Mouse (Mus musculus): ENCODE results near the gene Rev1.
"Not testable (repeated sequence)": the region's sequence is repeated elsewhere in the genome, so short reads cannot be mapped to it uniquely, and the experiment has no call there.

Rev1 gene

DNA sequence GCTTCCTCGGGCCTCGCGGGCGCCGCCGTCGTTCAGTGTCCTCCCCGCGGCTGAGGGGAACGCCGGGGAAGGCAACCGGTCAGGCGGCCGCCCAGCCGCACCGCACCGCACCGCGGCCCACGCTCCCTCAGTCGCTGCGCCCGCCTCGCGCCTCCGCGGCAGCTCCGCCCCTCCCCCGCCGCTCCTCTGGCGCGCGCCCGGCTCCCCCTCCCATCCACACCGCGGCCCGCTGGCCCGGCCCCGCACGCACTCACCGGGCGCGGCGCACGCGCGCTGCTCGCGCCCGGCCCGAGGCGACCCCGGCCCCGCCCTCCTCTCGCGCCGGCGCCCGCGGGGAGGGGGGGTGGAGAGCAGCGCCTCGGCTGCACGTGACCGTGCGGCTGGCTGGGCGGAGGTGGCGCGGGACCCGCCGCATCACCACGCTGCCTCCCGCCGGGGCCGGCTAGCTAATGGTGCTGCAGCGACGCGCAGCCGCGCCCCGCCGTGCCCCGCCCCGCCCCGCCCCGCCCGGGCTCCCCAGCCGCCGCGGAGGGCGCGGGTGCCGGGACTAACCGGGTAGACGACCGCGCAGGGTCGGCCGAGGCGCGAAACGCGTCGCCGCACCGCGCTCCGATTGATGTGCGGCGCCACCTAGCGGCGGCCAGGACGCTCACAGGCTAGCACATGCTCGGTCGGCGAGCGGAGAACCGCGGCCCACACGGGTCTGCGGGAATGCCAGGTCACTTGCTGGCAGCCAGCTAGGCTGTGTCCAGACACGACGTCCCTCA lies at the start of gene Rev1:
Rev1 (minus strand) TSS at position 301 of the 767 bp plus-strand sequence.
- DNase-seq, result peak; percentile 95

DNA sequence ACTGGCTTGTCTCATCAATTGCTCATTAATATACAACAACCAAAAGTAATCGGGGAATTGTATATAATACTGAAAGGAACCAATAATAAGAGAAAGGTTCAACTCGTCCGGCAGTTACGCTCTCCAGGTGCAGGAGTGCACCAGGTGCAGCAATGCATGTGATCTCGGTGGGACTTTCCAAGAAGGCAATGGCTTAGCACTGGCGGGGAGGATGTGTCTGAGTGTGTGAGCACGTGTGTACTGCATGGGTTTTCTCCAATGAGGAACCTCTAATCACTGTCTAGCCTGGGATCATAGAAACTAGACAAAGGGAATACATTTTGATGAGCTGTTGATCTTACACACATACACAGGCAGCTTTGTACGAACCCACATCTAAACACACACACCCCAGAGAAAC lies 49.3 kb upstream of the Rev1 start:
- DNase-seq, result no peak

DNA sequence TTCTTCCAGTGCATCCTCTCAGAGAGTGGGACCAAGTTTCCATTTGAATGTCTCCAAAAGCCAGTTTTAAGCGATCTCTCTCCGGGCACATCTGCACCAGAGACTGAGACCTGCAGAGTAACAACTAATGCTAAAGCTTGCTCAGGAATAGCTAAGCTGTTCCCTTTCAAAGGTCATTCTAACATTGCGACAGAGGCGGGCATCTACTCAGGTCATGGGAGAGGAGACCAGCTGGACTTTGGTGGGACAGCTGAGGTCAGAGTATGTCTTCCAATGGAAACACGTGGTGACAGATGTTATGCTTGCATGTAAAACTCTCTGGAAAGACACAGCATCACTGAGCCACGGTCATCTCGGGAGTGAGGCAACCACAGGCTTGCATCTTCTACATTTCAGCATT lies 46.5 kb upstream of the Rev1 start:
- peak; percentile 16 for DNase-seq

DNA sequence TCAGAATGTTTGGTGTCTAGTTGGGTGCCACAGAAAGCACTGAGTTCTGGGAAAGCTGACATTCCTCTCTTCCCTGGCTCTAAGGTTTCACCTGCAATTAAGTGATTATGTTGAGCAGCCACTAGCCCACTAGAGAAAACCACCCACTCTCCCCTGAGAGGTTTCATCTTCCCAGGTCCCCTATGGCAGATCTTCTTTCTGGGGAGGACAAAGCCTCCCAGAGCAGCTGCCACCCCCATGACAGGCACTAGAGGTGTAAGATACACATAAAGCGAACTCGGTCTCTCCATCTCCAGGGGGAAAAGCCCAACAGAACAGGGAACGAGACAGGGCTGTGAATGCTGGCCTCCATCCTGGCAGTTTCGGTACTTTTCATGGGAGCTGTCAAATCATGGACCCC lies 42.3 kb upstream of the Rev1 start:
- DNase-seq, result no peak

DNA sequence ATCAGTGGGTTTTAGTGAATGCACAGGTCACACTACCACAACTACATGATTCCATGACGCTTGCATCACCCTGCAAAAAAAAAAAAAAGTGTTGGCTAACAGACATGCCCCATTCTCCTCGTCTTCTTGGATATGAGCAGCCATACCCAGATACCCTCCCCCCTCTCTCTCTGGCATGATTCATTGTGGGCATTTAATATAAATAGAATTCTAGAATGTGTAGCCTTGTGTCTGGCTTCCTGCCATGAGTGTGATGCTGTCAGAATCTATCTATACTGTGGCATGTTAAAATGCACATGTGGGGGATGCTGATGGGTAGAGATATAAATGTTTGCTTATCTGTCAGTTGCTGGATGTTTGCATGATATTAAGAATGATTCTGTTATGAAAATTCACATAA lies 36.1 kb upstream of the Rev1 start:
- no peak for DNase-seq

DNA sequence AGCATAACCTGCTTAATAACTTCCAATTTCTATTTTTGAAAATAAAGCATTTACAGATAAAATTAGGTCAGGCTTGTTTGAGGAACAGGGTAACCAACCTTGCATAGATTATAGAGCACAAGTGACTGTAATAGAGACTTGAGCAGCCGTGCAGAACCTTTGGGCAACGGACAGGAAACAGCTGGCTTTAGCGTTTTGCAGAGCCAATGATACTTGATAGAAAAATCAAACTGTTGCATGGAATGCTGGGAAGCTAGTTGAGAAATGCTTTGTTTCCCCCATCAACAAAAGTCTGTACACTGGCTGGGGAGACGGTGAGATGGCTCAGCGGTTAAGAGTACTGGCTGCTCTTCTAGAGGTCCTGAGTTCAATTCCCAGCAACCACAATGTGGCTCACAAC lies 20.5 kb upstream of the Rev1 start:
- no peak for DNase-seq

DNA sequence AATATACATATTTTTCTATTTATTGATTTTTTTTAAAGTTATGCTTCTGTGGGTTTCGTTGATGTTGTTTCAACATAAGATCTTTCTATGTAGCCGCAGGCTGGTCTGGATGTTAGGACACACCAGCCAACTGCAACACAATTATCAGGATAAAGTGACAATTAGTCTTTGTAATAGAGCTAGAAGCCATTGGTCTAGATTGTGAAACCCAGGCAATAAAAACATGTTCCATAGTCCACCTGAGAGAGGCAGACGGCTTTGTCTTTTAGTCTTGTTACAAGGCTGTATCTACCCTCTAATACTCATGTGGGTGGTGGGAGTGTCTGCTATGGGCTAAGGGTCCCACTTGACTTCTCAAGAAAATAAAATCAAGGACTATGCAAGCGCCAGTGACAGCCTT lies 16.4 kb upstream of the Rev1 start:
- no peak for DNase-seq

DNA sequence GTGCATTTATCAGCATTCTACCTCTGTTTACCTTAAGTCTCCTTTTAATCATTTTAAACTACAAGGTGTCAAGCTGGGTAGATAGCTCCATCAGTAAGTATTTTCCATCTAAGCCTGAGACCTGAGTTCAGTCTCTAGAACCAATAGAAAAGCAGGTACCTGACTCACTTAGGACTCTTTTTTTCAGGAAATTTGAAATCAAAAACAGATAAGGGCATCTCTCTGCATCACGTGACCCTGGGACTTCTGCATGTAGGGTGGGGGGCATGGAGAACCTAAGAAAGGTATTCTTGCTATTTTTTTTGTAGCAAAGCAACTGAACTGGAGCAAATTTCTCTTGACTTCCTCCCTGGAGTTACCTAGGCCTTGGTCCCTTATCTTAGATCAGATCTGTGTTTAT lies 11.8 kb upstream of the Rev1 start:
- no peak for DNase-seq

DNA sequence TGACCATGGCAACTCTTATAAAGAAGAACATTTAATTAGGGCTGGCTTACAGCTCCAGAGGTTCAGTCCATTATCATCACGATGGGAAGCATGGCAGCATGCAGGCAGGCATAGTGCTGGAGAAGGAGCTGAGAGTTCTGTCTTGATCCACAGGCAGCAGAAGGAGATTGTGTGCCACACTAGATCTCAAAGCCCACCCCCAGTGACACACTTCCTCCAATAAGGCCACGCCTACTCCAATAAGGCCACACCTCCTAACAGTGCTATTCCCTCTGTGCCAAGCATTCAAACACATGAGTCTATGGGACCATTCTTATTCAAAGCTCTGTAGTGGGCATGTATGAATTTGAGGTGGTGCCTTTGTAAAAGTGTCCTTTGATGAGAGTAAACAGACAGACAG lies 11.3 kb upstream of the Rev1 start:
- DNase-seq, result no peak

DNA sequence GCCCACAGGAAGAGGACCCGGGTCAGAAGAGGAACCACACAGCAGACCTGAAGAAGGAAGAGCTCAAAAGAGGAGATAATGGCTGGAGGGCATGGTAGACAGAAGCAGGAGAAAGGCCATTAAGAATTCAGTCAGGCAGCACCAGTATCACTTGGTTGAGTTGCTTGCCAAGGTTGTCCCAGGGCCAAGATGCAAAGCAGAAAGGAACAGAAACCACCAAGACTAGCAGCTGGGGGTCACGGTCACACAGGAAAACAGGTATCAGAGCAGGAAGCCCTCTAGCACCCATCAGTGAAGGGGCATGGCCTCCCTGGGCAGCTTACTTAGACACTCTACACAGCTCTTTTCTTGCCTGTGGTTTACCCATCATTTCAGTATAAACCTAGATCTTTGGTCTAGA lies 9.8 kb upstream of the Rev1 start:
- no peak for DNase-seq

DNA sequence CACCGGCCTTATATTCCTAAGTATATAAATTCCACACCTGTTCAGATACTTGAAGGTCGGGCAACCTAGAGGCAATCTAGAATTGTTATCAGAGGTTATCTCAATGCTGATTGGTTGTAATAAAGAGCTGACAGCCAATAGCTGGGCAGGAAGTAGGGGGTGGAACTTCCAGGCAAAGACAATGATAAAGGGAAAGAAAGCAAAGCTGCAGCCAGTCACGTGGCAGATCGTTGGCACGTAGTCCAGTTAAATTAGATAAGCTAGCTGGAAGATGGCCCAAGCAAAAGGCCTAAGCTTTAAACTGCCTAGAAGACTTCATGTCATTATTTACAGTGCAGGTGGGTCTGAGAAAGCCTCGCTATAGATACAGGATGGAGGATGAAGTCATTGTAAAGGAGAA lies 3.3 kb upstream of the Rev1 start:
- DNase-seq, result no peak

DNA sequence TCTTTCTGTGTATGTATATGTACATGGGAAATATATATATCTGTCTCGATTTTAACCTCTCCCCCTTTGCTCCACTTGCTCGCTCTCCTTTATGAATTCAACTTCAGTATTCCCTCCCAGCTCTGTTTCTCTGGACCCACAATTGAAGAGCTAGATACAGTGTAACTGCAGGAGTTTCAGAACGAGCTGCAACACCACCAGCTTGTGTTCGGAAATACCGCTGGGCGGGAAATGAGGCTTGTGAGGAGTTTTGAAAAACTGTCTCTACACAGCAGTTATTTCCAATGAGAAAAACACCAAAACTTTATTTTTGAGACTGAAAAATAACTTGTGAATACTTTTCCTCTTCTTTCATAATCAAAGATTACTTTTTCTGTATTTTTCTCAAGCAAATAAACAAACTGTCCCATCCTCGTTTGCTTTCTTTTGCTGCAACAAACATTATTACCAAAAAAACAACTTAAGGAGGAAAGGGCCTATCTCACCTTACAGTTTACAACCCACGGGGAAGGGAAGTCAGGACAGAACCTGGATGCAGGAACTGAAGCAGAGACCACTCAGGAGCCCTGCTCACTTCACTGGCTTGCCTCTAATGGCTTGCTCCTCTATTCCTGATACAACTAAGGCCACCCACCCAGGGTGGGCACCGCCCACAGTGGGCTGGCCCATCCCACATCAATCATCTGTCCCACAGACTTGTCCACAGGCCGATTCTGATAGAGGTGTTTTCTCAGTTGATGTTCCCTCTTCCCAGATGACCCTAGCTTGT lies 1.3 kb upstream of the Rev1 start:
- peak; percentile 81 for DNase-seq

DNA sequence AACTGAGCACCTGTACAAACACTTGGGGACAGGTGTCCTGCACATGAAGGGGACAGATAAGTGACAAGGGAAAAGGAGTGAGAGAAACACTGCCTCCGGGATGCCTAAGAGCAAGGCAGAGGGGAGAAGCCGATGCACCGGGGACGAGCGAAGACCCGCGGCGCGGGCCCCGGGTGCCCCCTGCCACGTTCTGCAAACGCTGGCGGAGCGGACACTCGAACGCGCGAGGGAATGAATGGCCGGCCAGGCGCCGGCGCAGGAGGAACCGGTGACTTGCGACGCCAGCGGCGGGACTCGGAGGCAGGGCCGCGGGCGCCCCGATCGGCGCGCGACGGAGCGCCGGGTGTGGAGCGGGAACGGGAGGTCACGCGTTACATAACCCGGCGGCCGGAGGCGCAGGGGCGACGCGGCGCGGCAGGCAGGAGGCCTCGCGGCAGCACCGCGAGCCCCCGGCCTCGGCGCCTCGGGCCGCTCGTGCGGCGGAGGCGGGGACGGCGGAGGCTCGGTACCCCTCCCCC lies 623 bp downstream of the Rev1 start:
- DNase-seq, result peak; percentile 69

DNA sequence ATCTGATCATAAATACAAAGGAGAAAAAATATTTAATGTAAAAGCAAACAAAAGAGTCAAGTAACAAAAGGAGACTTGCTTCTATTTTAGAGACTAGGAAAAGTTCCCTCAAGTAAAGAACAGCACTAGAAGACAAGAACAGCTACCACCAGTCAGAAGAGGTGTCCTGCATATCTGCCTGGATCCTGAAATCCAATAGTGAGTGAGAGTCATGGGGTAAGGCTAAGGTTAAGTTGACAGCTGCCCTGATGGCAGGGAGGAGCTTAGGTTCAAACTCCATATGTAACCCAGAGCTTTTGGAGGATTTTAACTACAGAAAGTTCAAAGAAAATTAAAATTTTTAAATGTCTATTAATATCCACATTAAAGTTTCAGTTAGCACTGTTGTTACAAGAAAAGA lies 2.6 kb downstream of the Rev1 start:
- no peak for DNase-seq

DNA sequence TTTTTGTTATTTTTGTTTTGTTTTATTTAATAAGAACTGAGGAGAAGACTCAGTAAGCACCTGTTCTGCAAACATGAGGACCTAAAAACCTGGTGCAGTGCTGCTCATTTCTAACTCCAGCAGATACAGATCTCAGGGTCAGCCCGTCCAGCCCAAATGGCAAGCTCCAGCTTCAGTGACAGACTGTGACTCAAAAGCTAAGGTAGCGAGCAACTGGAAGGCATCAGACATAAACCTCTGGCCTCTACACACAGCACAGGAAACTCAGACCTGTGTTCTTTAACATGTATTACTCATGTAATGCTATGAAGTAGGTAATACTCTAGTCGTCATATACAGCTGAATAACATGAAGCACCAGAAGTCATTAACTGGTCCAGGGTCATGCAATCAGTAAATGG lies 3.2 kb downstream of the Rev1 start:
- no peak for DNase-seq

DNA sequence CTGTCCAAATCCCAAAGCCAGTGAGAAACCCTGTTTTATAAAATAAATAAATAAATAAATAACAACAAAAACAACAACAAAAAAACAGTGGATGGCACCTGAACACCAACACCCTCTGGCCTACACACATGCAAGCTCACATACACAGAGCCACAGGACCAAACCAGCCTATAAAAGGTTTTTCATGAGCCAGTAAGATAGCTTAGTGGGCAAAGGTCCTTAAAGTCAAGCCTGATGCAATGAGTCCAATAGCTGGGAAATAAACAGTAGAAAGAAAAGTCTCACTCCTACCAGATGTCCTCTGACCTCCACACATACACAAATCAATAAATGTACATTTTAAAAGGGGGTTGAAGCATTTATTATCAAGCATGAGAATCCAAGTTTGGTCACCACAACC lies 5.3 kb downstream of the Rev1 start:
- DNase-seq, result no peak

DNA sequence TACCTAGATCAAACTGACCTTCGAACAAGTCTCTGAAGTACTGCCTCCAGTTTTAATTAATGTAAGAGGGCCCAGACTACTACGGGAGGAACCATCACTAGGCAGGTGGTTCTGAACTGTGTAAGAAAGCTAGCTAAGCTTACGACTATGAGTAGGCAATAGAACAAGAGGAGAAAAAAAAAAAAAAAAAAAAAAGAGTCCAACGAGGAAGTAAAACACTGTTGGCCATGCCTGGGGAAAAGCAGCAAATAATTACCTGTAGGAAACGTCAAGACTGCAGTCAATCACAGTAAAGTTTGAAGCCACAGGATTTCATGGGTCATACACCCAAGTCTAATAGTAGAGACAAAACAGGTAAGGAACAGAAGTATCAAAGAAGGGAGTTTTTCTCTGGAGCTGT lies 8.7 kb downstream of the Rev1 start:
- DNase-seq, result no peak

DNA sequence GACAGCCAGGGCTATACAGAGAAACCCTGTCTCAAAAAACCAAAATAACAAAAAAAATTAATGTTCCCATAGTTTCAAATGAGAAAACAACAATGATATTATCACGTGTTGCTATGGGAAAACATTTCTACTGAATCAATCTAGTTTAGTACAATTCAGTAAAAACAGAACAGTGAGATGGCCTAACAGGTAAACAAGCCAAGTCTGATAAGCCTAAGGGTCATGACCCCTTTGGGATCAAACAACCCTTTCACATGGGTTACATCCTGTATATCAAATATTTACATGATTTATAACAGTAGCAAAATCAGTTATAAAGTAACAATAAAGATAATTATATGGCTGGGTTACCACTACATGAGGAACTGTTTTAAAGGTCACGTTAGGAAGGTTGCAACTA lies 11.0 kb downstream of the Rev1 start:
- DNase-seq, result no peak

DNA sequence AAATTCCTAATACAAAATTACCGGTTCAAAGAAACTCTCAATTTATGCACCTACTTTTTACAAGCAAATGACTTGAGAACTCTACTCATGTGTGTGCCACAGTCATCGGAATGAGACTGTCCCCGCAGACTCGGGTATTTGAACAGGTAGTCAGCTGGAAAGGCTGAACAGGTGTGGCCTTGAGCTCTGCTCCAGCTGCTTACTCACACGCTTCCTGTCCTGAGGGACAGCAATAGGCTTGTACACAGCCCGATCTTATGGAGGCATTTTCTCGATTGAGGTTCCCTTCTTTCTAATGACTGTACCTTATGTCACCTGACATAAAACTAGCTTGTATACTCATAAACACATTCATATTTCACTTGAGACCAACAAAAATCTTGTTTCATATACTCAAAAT lies 19.8 kb downstream of the Rev1 start:
- peak; percentile 8 for DNase-seq

DNA sequence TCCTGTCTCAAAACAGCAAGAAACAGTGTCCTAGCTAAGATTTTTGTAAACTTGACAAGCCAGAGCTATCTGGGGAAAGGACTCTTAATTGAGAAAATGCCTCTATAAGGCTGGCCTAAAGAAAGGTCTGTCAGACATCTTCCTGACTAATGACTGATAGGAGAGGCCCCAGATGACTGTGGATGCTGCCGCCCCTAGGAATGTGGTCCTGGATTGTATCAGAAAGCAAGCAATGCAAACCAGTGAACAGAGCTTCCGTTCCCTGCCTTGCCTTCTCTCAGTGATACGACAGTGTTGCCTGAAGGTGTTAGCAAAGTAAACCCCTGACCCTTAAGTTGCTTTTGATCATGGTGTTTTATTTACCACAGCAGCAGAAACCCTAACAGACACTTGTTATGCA lies 25.8 kb downstream of the Rev1 start:
- no peak for DNase-seq

DNA sequence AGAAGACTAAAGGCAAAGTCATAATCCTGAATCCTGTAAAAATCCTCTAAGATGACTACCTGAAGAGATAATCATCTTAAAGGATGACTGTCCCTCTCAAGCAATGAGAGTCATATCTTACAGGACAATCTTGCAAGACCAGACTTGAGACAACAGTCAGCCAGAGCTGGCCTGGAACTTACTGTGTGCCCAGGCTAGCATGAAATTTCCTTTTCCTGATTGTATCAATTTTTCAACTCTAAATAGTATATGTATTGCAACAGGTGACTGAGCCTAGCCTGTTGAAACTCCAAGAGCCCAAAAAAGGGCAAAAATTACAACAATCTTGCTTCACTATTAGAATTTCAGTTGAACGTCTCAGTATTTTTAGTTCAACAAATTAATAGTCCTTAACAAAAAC lies 26.4 kb downstream of the Rev1 start:
- no peak for DNase-seq

DNA sequence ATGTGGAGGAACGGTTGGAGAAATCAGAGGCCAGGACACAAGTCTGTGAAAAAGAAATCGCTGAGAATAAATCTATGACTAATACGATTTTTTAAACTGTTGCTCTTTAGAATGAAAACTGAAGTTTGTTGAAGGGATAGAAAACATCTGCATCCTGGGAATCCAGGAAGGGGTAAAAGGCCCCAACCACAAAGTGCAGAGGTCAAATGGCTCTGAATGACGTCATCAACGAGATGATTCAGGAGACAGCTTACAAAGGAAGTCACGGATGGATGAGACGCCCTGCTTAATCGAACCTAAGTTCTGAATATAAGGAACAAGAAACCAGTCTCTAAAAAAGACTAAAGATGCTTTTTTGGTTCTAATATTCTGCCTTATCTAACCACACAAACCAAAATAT lies 48.3 kb downstream of the Rev1 start:
- no peak for DNase-seq

DNA sequence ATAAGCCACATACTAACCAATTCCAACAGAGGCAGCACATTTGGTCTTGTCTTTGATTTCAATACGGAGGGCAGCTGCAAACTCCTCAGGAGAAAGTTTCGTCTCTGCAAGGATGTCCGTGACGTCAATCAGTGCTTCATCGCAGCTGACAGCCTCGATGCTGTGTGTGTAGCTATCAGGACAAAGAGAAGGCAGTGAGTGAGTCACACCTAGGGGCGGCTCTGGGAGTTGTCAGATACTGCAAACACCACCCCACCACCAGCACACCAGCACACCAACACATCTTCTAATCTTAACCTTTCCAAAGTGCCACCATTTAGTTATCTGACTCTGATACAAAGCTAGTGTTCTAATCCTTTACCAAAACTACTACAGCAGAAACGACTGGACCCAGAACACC lies 58.3 kb downstream of the Rev1 start:
- DNase-seq, result no peak

DNA sequence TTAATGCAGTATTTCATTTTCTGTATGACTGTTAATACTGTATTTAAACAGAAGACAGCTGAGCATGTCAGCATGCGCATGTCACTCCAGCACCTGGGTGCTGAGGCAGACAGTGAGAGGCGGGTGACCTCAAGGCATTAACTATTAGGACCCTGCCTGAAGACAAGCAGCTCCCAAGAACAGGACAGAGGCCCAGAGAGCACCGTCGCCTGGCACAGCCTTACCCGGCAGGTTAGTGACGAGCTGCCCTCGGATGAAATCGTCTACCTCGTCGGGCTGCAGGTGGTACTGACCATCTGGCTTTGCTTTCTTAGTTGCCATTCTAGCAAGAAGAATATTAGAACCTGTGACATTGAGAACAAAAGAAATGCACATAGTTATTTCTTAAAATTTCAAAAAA lies 62.3 kb downstream of the Rev1 start:
- no peak for DNase-seq

DNA sequence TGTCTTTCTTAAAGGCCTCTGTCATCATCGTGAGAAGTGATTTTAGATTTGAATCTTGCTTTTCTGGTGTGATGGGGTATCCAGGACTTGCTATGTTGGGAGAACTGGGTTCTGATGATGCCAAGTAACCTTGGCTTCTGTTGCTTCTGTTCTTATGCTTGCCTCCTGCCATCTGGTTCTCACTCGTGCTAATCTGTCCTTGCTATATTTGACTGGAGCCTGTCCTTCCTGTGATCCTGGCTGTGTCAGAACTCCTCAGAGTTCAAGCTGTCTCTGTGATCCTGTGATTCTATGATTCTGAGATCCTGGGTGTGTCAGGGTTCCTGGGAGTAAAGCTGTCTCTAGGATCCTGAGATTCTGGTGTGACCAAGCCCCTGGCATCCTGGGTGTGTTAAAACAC lies 67.4 kb downstream of the Rev1 start:
- DNase-seq, result not testable (repeated sequence)

Measured in liver (tissue).